ENCODE assay signal across 8 mouse cellular contexts in the genomic region with DNA sequence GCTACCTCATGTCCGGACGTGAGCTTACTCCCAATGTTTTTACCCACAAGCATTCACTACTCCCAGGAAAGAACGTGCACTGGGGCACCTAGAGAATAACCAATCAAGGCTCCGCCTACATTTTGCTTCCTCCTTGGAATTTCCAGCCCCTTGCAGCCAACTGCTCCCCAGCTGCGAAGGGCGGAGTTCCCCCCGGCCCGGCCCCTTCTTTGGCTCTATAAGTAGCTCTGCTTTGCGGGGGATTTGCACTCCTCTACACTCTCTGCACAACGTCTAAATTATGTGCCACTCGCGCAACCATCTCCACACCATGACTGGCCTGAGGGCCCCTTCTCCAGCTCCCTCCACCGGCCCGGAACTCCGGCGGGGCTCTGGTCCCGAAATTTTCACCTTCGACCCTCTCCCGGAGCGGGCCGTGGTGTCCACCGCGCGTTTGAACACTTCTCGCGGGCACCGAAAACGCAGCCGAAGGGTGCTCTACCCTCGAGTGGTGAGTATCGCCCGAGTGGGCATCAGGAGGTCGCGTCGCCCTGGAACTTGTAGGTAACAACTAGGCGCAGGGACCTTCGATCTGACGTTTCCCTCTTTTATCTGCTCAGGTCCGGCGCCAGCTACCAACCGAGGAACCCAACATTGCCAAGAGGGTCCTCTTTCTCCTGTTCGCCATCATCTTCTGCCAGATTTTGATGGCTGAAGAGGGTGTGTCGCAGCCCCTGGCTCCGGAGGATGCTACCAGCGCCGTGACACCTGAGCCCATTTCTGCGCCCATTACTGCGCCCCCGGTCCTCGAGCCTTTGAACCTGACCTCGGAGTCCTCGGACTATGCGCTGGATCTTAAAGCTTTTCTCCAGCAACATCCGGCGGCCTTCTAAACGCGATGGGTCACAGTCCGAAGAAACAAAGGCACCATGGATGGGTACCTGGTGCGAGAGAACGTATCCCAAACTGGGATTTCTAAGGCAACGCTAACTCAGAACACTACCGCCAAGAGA. TPM values are rescaled to one million over a fixed set of nuclear protein-coding genes. Genes with fewer than 3 reads are reported as not detected.
DNase-seq lines count a peak whose midpoint lies in the region; ATAC-seq lines count a peak whose summit lies in the region.

Gene Ier3 (plus strand): TSS at position 246 of the 992 bp plus-strand sequence.

- DNase-seq in frontal cortex, postnatal 14 days (ENCODE audit: low spot score in 2 of 2) = no peak
- peak; percentile 44 to 54 for DNase-seq in cerebellum, postnatal 36 days
- DNase-seq in gastrocnemius, postnatal 10 days = peak; percentile 70
- DNase-seq in skeletal muscle tissue, adult 2 months (ENCODE audit: low read depth, low spot score) = peak; percentile 86

- no peaks in the 10 kb centered on the region for H3K9me3 ChIP-seq in hindbrain, embryonic 16.5 days (ENCODE audit: control insufficient read depth, low read length)
- no peaks in the 10 kb centered on the region for H3K9me3 ChIP-seq in limb, embryonic 12.5 days
- H3K9me3 ChIP-seq in midbrain, embryonic 12.5 days = no peaks in the 10 kb centered on the region

- peaks cover 12% of the 10 kb centered on the region for H3K36me3 ChIP-seq in hindbrain, embryonic 16.5 days (ENCODE audit: control insufficient read depth, insufficient read depth, low read length)
- peaks cover 20% of the 10 kb centered on the region for H3K36me3 ChIP-seq in limb, embryonic 12.5 days
- H3K36me3 ChIP-seq in midbrain, embryonic 12.5 days = peaks cover 19% of the 10 kb centered on the region

- peak within 1 kb of the TSS; percentile 71 for H3K4me2 ChIP-seq in hindbrain, embryonic 16.5 days (ENCODE audit: low read length)
- peak within 1 kb of the TSS; percentile 95 for H3K4me2 ChIP-seq in limb, embryonic 12.5 days
- peak within 1 kb of the TSS; percentile 87 for H3K4me2 ChIP-seq in midbrain, embryonic 12.5 days (replicated peaks)

- peak within 1 kb of the TSS; percentile 74 for H3K4me3 ChIP-seq in hindbrain, embryonic 16.5 days (ENCODE audit: low read length)
- H3K4me3 ChIP-seq in limb, embryonic 12.5 days (replicated peaks) = peak within 1 kb of the TSS; percentile 64
- H3K4me3 ChIP-seq in midbrain, embryonic 12.5 days = peak within 1 kb of the TSS; percentile 72

- WGBS in hindbrain, embryonic 16.5 days = under 1% methylated on average over 62 of the region's 62 CpGs
- under 1% methylated on average over 62 of the region's 62 CpGs for WGBS in limb, embryonic 12.5 days
- WGBS in midbrain, embryonic 12.5 days = under 1% methylated on average over 62 of the region's 62 CpGs

- H3K27me3 ChIP-seq in hindbrain, embryonic 16.5 days (replicated peaks; ENCODE audit: control insufficient read depth, insufficient read depth, low read length) = peaks cover 3% of the 10 kb centered on the region; the same call in 1 of the 2 replicates
- peaks cover 4% of the 10 kb centered on the region; the same call in 1 of the 2 replicates for H3K27me3 ChIP-seq in limb, embryonic 12.5 days
- H3K27me3 ChIP-seq in midbrain, embryonic 12.5 days = peaks cover 33% of the 10 kb centered on the region

- H3K9ac ChIP-seq in hindbrain, embryonic 16.5 days (ENCODE audit: low read depth, low read length) = peak within 1 kb of the TSS; percentile 87
- peak within 1 kb of the TSS; percentile 64 for H3K9ac ChIP-seq in limb, embryonic 12.5 days (replicated peaks)
- peak within 1 kb of the TSS; percentile 69 for H3K9ac ChIP-seq in midbrain, embryonic 12.5 days (replicated peaks)

- H3K27ac ChIP-seq in hindbrain, embryonic 16.5 days (ENCODE audit: low read depth, low read length) = peak within 1 kb of the TSS; percentile 90
- H3K27ac ChIP-seq in limb, embryonic 12.5 days = peak within 1 kb of the TSS; percentile 89; the same call in 1 of the 2 replicates
- H3K27ac ChIP-seq in midbrain, embryonic 12.5 days (replicated peaks) = no peak within 1 kb of the TSS; the same call in 1 of the 2 replicates

- peaks cover 27% of the 10 kb centered on the region for H3K4me1 ChIP-seq in hindbrain, embryonic 16.5 days (ENCODE audit: control insufficient read depth, insufficient read depth, low read depth, low read length)
- H3K4me1 ChIP-seq in limb, embryonic 12.5 days (replicated peaks) = peaks cover 33% of the 10 kb centered on the region
- H3K4me1 ChIP-seq in midbrain, embryonic 12.5 days = peaks cover 32% of the 10 kb centered on the region

- ATAC-seq in frontal cortex, adult (ENCODE audit: low TSS enrichment) = peak; percentile 50
- peak; percentile 13; the same call in 1 of the 2 replicates for ATAC-seq in hindbrain, embryonic 16.5 days
- ATAC-seq in limb, embryonic 12.5 days (ENCODE audit: insufficient number of reproducible peaks, insufficient read depth, low FRiP score, low TSS enrichment, low read depth) = peak; percentile 39; the same call in 1 of the 2 replicates
- no peak for ATAC-seq in midbrain, embryonic 12.5 days (ENCODE audit: low FRiP score, low read depth)

RNA-seq across cellular contexts. Expression of gene Ier3, which starts in this region (rescaled TPM):
- total RNA-seq in gastrocnemius, postnatal 10 days (2021) = 1 to 10 TPM; 4.5 to 5.8 TPM
- 14.5 and 17.2 TPM in 2 replicates for polyA plus RNA-seq in hindbrain, embryonic 16.5 days (2015; fragmentation: Nextera tagmentation; extraction: Ambion mirVana)
- polyA plus RNA-seq in limb, embryonic 12.5 days (2016; fragmentation: Nextera tagmentation; extraction: Ambion mirVana) = 8.7 and 9.9 TPM in 2 replicates
- polyA plus RNA-seq in midbrain, embryonic 12.5 days (2016; fragmentation: Nextera tagmentation; extraction: Ambion mirVana) = 5.4 and 7.5 TPM in 2 replicates

Comparison
In these comparisons a context has a peak if more than half of its experiments do, and no peak if none do; other contexts are left out.
1. DNase-seq: peak in cerebellum, postnatal 36 days (2 of 2), gastrocnemius, postnatal 10 days (single experiment) and skeletal muscle tissue, adult 2 months (single experiment); none in frontal cortex, postnatal 14 days (0 of 2).
2. Peak in every context shown above with its lines, with median percentiles within 50 percentile points of each other: H3K4me2 ChIP-seq, H3K4me3 ChIP-seq and H3K9ac ChIP-seq.